Mouse (Mus musculus) myocyte (in vitro differentiated cells): Measurements from ENCODE around the gene Wdfy4. TPM values are rescaled to one million over a fixed set of nuclear protein-coding genes. Genes with fewer than 3 reads are reported as not detected.

Experiments
- H3K27me3 ChIP-seq: one replicate; pipeline ENCODE4 v1.6.1; 2011; ENCODE audit not compliant: control insufficient read depth, insufficient read depth, insufficient read length
- H3K36me3 ChIP-seq: one replicate; pipeline ENCODE4 v1.6.1; 2011; ENCODE audit not compliant: control insufficient read depth, insufficient read depth
- H3K4me2 ChIP-seq: one replicate; pipeline ENCODE4 v1.6.1; 2011; ENCODE audit warnings: low read depth, control low read depth
- H3K4me3 ChIP-seq: one replicate; pipeline ENCODE4 v1.5.1; 2011; ENCODE audit warnings: mild to moderate bottlenecking, control low read depth, moderate library complexity
- H3K79me2 ChIP-seq: one replicate; pipeline ENCODE4 v1.6.1; 2011; ENCODE audit not compliant: control insufficient read depth, insufficient read depth
- H3ac ChIP-seq: one replicate; pipeline ENCODE4 v1.6.1; 2011; ENCODE audit not compliant: control insufficient read depth, insufficient read length
- CEBPB ChIP-seq: IDR thresholded peaks from 2 replicates; pipeline ENCODE4 v1.6.1; 2011; ENCODE audit warnings: mild to moderate bottlenecking, moderate library complexity; ENCODE audit not compliant: poor library complexity, insufficient read depth, severe bottlenecking
- E2F4 ChIP-seq: IDR thresholded peaks from one replicate; pipeline ENCODE4 v1.6.1; 2011; ENCODE audit warnings: mild to moderate bottlenecking, control low read depth, moderate library complexity; ENCODE audit not compliant: insufficient read depth
- MAX ChIP-seq: IDR thresholded peaks from one replicate; pipeline ENCODE4 v1.6.1; 2011; ENCODE audit warnings: low read depth, mild to moderate bottlenecking, control low read depth
- MYOD1 ChIP-seq, 3 experiments: IDR thresholded peaks; one replicate each; pipeline ENCODE4 v1.6.1; 2011; ENCODE audit warnings: control low read depth in 2 of 3, low read depth in 2 of 3, mild to moderate bottlenecking in 2 of 3, moderate library complexity in 1 of 3; ENCODE audit not compliant: insufficient read length in 2 of 3, control insufficient read depth in 1 of 3
- MYOG ChIP-seq, 3 experiments: IDR thresholded peaks; one replicate each; pipeline ENCODE4 v1.6.1; 2011; ENCODE audit warnings: control low read depth in 2 of 3, low read depth in 2 of 3, mild to moderate bottlenecking in 2 of 3; ENCODE audit not compliant: insufficient read length in 2 of 3, control insufficient read depth in 1 of 3, insufficient read depth in 1 of 3
- POLR2A ChIP-seq: IDR thresholded peaks from one replicate; pipeline ENCODE4 v1.6.1; 2011; ENCODE audit warnings: low read depth, mild to moderate bottlenecking, control low read depth, moderate library complexity; ENCODE audit not compliant: insufficient read length
- POLR2AphosphoS2 ChIP-seq: IDR thresholded peaks from one replicate; pipeline ENCODE4 v1.6.1; 2011; ENCODE audit warnings: low read depth, control low read depth; ENCODE audit not compliant: insufficient read length
- REST ChIP-seq: IDR thresholded peaks from one replicate; pipeline ENCODE4 v1.6.1; 2011; ENCODE audit warnings: mild to moderate bottlenecking, control low read depth, moderate library complexity; ENCODE audit not compliant: insufficient read depth, insufficient read length
- SRF ChIP-seq: IDR thresholded peaks from one replicate; pipeline ENCODE4 v1.6.1; 2011; ENCODE audit warnings: low read depth; ENCODE audit not compliant: control insufficient read depth, insufficient read length
- TCF12 ChIP-seq: IDR thresholded peaks from one replicate; pipeline ENCODE4 v1.6.1; 2011; ENCODE audit warnings: mild to moderate bottlenecking, control low read depth; ENCODE audit not compliant: poor library complexity, insufficient read depth, severe bottlenecking
- TCF3 ChIP-seq: IDR thresholded peaks from one replicate; pipeline ENCODE4 v1.6.1; 2011; ENCODE audit warnings: low read depth, control low read depth; ENCODE audit not compliant: insufficient read length
- USF1 ChIP-seq: IDR thresholded peaks from one replicate; pipeline ENCODE4 v1.6.1; 2011; ENCODE audit warnings: low read depth, mild to moderate bottlenecking, control low read depth, moderate library complexity
- polyA plus RNA-seq: library from polyadenylated mRNA; unstranded; fragments of >200 nt; fragmentation: generic; extraction: Trizol; gene quantifications from one replicate; pipeline ENCODE4 v1.2.1, GENCODE M21; 2012; ENCODE audit warnings: missing spikeins

Gene Wdfy4
- polyA plus RNA-seq, 1 experiment: 0.04 TPM

DNA sequence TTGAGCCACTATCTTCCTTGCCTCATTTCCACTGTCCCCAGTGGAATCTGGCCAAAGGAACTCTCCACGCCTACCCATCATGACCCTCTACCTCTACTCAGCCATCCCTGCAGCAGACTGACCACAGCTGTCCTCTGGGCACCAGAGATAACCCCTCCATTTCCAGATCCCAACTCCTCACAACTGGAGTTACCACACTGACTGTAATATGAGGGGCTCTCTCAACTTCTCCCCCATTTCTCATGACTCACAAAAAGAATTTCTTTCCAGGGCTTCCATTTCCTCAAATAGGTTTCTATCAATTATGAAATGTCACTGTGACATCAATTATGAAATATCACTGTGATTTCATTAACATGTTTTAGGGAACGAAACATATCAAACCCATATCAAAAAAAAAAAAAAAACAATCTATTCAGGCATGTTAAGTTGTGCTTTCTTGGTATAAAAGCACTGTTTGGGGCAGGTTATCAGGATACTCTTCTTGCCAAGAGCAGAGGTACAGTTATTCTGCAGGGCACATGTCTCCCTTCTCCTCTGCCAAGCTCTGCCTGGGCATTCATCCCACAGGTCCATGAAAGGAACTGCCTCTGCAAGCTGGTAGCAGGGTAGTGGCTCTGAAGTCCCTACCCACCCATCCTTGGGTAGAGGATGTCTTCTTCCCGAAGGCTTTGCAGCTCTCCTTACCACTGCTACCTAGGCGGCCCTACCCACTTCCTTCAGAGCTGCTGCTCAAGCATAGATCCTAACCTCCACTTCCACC is 10.1 kb downstream of the Wdfy4 start:
- Histone ChIP-seq H3ac (no peak overlapping the region), H3K36me3 (no peaks in the 10 kb centered on the region), H3K79me2 (no peaks in the 10 kb centered on the region), H3K4me3 (no peak overlapping the region), H3K27me3 (peaks cover 28% of the 10 kb centered on the region), H3K4me2 (no peak overlapping the region)
- no peak for TF ChIP-seq POLR2AphosphoS2
- TF ChIP-seq TCF3: no peak
- no peak for TF ChIP-seq SRF
- no peak for TF ChIP-seq POLR2A

- Histone ChIP-seq H3K27me3 (peaks cover 12% of the 10 kb centered on the region), H3K36me3 (no peaks in the 10 kb centered on the region), H3K79me2 (no peaks in the 10 kb centered on the region), H3K4me3 (no peak overlapping the region), H3K4me2 (no peak overlapping the region), H3ac (no peak overlapping the region)
- TF ChIP-seq POLR2AphosphoS2: no peak
- no peak for TF ChIP-seq TCF3
- TF ChIP-seq POLR2A: no peak
- TF ChIP-seq MAX: no peak
- no peak for TF ChIP-seq TCF12
- no peak for TF ChIP-seq REST
- no peak for TF ChIP-seq USF1
- no peak for TF ChIP-seq E2F4
- TF ChIP-seq CEBPB: no peak
- no peak for TF ChIP-seq MYOG (IDR thresholded peaks at IDR 0.05; ENCODE audit: control insufficient read depth in 1 of 3, insufficient read depth in 1 of 3, insufficient read length in 2 of 3, low read depth in 2 of 3)
- TF ChIP-seq SRF: no peak
- TF ChIP-seq MYOD1 (IDR thresholded peaks at IDR 0.05; ENCODE audit: control insufficient read depth in 1 of 3, insufficient read length in 2 of 3, low read depth in 2 of 3): no peak
These were observed 13.4 kb downstream of the Wdfy4 start for GRCm38 (mm10) chr14:33171942-33172341.

- H3K4me2 ChIP-seq: no peak overlapping the region
- no peak overlapping the region for H3K4me3 ChIP-seq
- H3ac ChIP-seq: no peak overlapping the region
- TF ChIP-seq MYOD1 (IDR thresholded peaks at IDR 0.05; ENCODE audit: control insufficient read depth in 1 of 3, insufficient read length in 2 of 3, low read depth in 2 of 3): no peak
- TF ChIP-seq REST: no peak
- TF ChIP-seq CEBPB: no peak
- TF ChIP-seq TCF12: no peak
- no peak for TF ChIP-seq POLR2A
- TF ChIP-seq POLR2AphosphoS2: no peak
- TF ChIP-seq SRF: no peak
- TF ChIP-seq TCF3: no peak
- no peak for TF ChIP-seq E2F4
- no peak for TF ChIP-seq MAX
- TF ChIP-seq USF1: no peak
- TF ChIP-seq MYOG (IDR thresholded peaks at IDR 0.05; ENCODE audit: control insufficient read depth in 1 of 3, insufficient read depth in 1 of 3, insufficient read length in 2 of 3, low read depth in 2 of 3): no peak
- H3K27me3 ChIP-seq: peaks cover 17% of the 10 kb centered on the region
- no peaks in the 10 kb centered on the region for H3K36me3 ChIP-seq
- no peaks in the 10 kb centered on the region for H3K79me2 ChIP-seq
These were observed 16.6 kb downstream of the Wdfy4 start for GRCm38 (mm10) chr14:33168750-33169149.

DNA sequence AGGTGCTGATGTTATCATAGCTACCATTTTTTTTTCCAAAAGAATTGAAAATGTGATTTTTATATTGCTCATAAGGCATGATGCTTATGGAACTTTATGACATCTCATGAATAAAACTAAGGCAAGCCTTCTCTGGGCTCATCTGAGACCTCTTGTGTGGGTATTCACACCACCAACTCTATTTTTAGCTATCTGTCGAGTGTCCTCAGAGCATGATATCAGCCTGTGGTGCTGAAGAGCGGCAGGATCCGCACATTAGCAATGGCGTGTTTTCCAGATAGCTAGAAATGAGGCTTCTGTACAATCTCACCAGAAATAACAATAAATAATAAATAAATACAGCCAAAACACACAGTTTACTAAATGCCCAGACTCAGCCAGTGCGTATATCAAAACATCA is 23.1 kb downstream of the Wdfy4 start:
- no peak overlapping the region for H3K4me2 ChIP-seq
- H3K79me2 ChIP-seq: no peaks in the 10 kb centered on the region
- peaks cover 38% of the 10 kb centered on the region for H3K27me3 ChIP-seq
- no peak overlapping the region for H3ac ChIP-seq
- no peak overlapping the region for H3K4me3 ChIP-seq
- TF ChIP-seq POLR2AphosphoS2 (no peak), POLR2A (no peak), MAX (no peak), TCF12 (no peak), MYOD1 (IDR thresholded peaks at IDR 0.05; ENCODE audit: control insufficient read depth in 1 of 3, insufficient read length in 2 of 3, low read depth in 2 of 3) (no peak), CEBPB (no peak), REST (no peak), TCF3 (no peak), E2F4 (no peak), USF1 (no peak), SRF (no peak), MYOG (IDR thresholded peaks at IDR 0.05; ENCODE audit: control insufficient read depth in 1 of 3, insufficient read depth in 1 of 3, insufficient read length in 2 of 3, low read depth in 2 of 3) (no peak)
- H3K36me3 ChIP-seq: no peaks in the 10 kb centered on the region

DNA sequence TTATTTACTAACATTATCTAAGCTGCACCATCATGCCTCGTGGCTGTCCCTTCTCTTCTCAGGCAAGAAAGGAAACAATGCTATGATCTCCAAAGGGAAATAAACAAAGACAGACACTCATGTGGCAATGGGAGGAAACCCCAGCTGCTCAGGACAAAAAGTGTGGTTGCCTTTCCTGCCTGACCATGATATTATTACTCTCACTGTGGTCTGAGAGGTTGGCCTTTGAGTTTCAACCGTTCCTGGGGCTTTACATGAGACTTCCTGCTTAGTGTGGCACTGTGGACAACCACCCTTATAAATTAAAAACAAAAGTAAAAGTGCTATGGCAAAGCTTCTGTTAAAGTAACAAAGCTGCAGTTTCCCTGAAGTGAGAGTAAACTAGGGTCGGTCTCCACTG is 27.0 kb downstream of the Wdfy4 start:
- no peak for TF ChIP-seq TCF3
- no peak for TF ChIP-seq POLR2AphosphoS2
- no peak for TF ChIP-seq CEBPB
- no peak for TF ChIP-seq POLR2A
- no peak for TF ChIP-seq MAX
- TF ChIP-seq REST: no peak
- TF ChIP-seq MYOD1 (IDR thresholded peaks at IDR 0.05; ENCODE audit: control insufficient read depth in 1 of 3, insufficient read length in 2 of 3, low read depth in 2 of 3): no peak
- no peak for TF ChIP-seq E2F4
- no peak for TF ChIP-seq TCF12
- no peak for TF ChIP-seq MYOG (IDR thresholded peaks at IDR 0.05; ENCODE audit: control insufficient read depth in 1 of 3, insufficient read depth in 1 of 3, insufficient read length in 2 of 3, low read depth in 2 of 3)
- no peak for TF ChIP-seq SRF
- no peak for TF ChIP-seq USF1

More for the DNA sequence above, 27.0 kb downstream of the Wdfy4 start:
- Histone ChIP-seq H3K36me3 (no peaks in the 10 kb centered on the region), H3ac (no peak overlapping the region), H3K4me2 (no peak overlapping the region), H3K4me3 (no peak overlapping the region), H3K79me2 (no peaks in the 10 kb centered on the region), H3K27me3 (peaks cover 51% of the 10 kb centered on the region)
